Mouse (Mus musculus) heart, embryonic 12.5 days (tissue): ENCODE results near the gene Cfap44. TPM values are rescaled to one million over a fixed set of nuclear protein-coding genes. Genes with fewer than 3 reads are reported as not detected.

Experiments
- polyA plus RNA-seq: library from polyadenylated mRNA; unstranded; fragments of >200 nt; fragmentation: Nextera tagmentation; extraction: Ambion mirVana; gene quantifications from 2 replicates; pipeline ENCODE4 v1.2.1, GENCODE M21; 2016

Gene Cfap44
- polyA plus RNA-seq, 1 experiment from 2014 or later = 0.19 TPM

Other genes with a start within 250 kb of the Cfap44 start
- 2.4 and 3.2 TPM in 2 replicates for gene Usf3, start 221.6 kb upstream of the Cfap44 start, polyA plus RNA-seq
- gene Sidt1, start 61.6 kb upstream of the Cfap44 start, polyA plus RNA-seq = not detected in 2 replicates
- 22.1 and 23.9 TPM in 2 replicates for gene Spice1, start 47.7 kb upstream of the Cfap44 start, polyA plus RNA-seq
- gene Boc, start 164.1 kb downstream of the Cfap44 start, polyA plus RNA-seq = 7.9 and 9.3 TPM in 2 replicates